Mouse (Mus musculus): ENCODE data around the gene Nup210l.

DNA sequence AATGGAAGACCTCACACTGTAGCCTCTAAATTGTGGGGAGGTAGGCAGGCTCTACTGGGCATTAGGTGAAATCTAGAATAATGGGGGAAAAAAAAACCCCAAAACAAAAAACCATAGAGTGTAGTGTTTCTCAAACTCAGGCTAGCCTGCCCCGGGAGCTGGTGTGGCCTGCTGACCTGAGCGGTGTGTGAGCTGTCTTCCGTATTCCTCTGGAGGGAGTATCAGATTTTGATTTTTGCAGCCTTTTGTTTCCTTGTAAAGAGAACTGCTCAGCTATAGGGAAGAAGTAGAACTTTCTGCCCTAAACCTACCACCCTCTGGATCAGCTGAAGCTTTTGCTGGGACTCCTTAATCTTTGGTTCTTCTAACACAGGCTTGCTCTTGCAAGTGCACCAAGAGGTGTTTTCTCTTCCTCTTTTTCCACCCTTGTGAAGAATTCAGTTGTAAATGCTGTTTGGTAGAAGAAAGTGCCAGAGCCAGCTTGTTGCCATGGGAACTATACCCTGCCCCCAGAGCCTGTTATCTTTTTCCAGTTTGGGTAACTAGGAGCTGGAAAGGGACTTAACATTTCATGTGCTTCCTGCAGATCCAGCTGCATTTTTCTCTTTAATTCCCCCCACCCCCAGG, 20.1 kb upstream of the Nup210l start:
- no peak for TF ChIP-seq CTCF (IDR thresholded peaks at IDR 0.05; ENCODE audit: control insufficient read depth, insufficient read depth, insufficient replicate concordance, low read depth, low read length)
- no peak for TF ChIP-seq POLR2A (IDR thresholded peaks at IDR 0.05; ENCODE audit: control insufficient read depth, low read depth, low read length)

Measured in testis, adult 2 months (tissue).